Mouse (Mus musculus) heart, embryonic 15.5 days (tissue): ENCODE results near the gene Il16. TPM values are rescaled to one million over a fixed set of nuclear protein-coding genes. Genes with fewer than 3 reads are reported as not detected.
"Not testable (repeated sequence)": the region's sequence is repeated elsewhere in the genome, so short reads cannot be mapped to it uniquely, and the experiment has no call there.

Experiments used
- ATAC-seq: fragments of 200-750 bp; cut with Nextera tagmentation; replicated peaks from 2 replicates; pipeline ENCODE4 v1.8.0; 2017; ENCODE audit warnings: low read depth, moderate TSS enrichment; ENCODE audit not compliant: insufficient number of reproducible peaks, insufficient read depth, low FRiP score
- H3K27ac ChIP-seq: fragments of 300-500 bp; sonication (generic); 2 replicates; pipeline ENCODE4 v1.5.1; 2015; ENCODE audit warnings: mild to moderate bottlenecking, inconsistent platforms
- H3K27me3 ChIP-seq: fragments of 300-500 bp; sonication (generic); 2 replicates; pipeline ENCODE4 v1.6.1; 2015; ENCODE audit warnings: inconsistent platforms
- H3K36me3 ChIP-seq: fragments of 300-500 bp; sonication (generic); 2 replicates; pipeline ENCODE4 v1.6.1; 2015; ENCODE audit warnings: mild to moderate bottlenecking, inconsistent platforms
- H3K4me1 ChIP-seq: fragments of 300-500 bp; sonication (generic); replicated peaks from 2 replicates; pipeline ENCODE4 v1.6.1; 2015; ENCODE audit warnings: inconsistent platforms
- H3K4me2 ChIP-seq: fragments of 300-500 bp; sonication (generic); 2 replicates; pipeline ENCODE4 v1.6.1; 2015; ENCODE audit warnings: inconsistent platforms, mild to moderate bottlenecking, moderate library complexity
- H3K4me3 ChIP-seq: fragments of 300-500 bp; sonication (generic); 2 replicates; pipeline ENCODE4 v1.5.1; 2015; ENCODE audit warnings: mild to moderate bottlenecking, inconsistent platforms
- H3K9ac ChIP-seq: fragments of 300-500 bp; sonication (generic); 2 replicates; pipeline ENCODE4 v1.6.1; 2015; ENCODE audit warnings: mild to moderate bottlenecking, inconsistent platforms
- H3K9me3 ChIP-seq: fragments of 300-500 bp; sonication (generic); replicated peaks from 2 replicates; pipeline ENCODE4 v1.6.1; 2016; ENCODE audit warnings: inconsistent platforms
- WGBS: fragments of 180-500 bp; shearing (Covaris S2); methylation state at CpG from one replicate; pipeline ENCODE4 v1.1.7; 2015; ENCODE audit warnings: mixed read lengths; 5-methylcytosine and 5-hydroxymethylcytosine counted together
- polyA plus RNA-seq: library from polyadenylated mRNA; unstranded; fragments of >200 nt; fragmentation: Nextera tagmentation; extraction: Ambion mirVana; gene quantifications from 2 replicates; pipeline ENCODE4 v1.2.1, GENCODE M21; 2015

The Il16 gene
- polyA plus RNA-seq, 1 experiment from 2014 or later: 4.7 TPM

DNA sequence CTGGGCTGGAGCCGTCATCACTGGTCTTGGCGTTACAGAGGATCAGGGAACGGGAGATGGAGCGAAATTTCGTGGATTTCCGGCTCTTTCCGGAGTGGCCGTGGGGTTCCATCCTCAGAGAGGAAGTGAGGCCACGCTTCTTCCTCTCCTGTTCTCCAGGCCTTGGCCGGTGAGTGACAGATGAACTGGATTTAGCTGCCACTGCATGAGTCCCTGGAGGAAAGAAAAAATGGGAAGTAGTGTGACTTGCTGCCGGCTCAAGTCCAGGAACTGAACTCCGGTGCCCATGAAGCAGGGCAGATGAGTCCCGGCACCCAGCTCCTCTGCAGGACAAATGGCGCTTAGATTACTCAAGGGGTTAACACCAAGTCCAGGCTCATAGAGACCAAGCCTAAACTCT, 23.0 kb downstream of the Il16 start:
- Histone ChIP-seq H3K4me2 (no peak overlapping the region), H3K27me3 (no peaks in the 10 kb centered on the region), H3K27ac (no peak overlapping the region), H3K9ac (no peak overlapping the region), H3K36me3 (no peaks in the 10 kb centered on the region), H3K4me3 (no peak overlapping the region), H3K4me1 (peaks cover 8% of the 10 kb centered on the region), H3K9me3 (no peaks in the 10 kb centered on the region)
- ATAC-seq: no peak
- WGBS: 75% methylated on average over 14 of the region's 14 CpGs

DNA sequence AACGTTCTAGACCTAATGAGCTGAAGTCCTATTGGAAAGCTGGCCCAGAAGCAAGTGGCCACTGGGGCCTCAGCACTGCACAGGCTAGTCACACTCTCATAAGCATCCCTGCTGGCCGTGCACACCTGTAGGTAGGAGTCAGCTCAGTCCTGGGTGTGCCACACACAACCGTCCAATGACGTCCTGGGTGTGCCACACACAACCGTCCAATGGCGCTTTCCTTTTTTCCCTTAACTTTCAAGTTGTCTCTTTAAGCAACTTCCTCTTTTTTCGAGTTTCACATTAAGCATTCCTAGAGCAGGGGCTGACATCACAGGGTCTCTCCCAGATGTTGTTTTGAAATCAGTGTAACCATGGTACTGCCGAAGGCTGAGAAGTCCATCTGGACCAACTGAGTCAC, 25.3 kb downstream of the Il16 start:
- H3K36me3 ChIP-seq: no peaks in the 10 kb centered on the region
- H3K4me3 ChIP-seq: no peak overlapping the region
- ATAC-seq: no peak
- no peak overlapping the region for H3K27ac ChIP-seq
- H3K9me3 ChIP-seq: no peaks in the 10 kb centered on the region
- H3K4me1 ChIP-seq: peaks cover 8% of the 10 kb centered on the region
- no peak overlapping the region for H3K4me2 ChIP-seq
- no peaks in the 10 kb centered on the region for H3K27me3 ChIP-seq
- H3K9ac ChIP-seq: no peak overlapping the region
- WGBS: 65% methylated on average over 8 of the region's 8 CpGs

DNA sequence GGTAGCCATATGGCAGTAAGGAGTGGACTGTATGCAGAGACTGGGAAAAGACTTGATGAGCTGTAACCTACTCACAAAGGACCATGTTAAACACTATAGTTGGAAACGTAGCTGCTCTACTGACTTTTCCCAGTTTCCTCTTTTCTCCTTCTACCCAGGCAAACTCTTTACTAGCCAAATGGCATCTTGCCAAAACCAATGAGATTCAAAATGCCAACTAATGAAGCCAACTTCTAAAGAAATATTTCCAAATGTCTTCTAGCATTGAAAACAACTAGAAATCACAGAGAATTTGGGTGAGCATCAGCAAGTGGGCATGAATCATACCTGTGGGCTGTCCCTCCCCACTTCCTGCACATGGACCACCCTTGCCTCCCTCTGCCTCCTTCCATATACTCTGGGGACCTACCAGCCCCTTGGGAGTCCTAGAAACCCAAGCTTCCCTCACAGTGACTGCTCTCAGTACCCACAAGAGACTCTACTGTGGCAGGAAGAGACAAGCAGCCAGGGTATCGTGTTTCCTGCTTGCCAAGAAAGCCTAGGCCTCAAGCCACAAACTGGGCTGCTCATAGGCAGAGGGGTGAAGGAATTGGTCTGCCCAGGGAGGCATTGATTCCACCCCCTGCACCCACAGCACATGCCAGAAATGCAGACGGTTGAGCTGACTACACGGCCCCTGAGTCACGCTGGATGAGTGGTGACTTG, 28.4 kb downstream of the Il16 start:
- 60% methylated on average over 5 of the region's 5 CpGs for WGBS
- H3K4me2 ChIP-seq: no peak overlapping the region
- no peak overlapping the region for H3K9ac ChIP-seq
- no peak overlapping the region for H3K4me3 ChIP-seq
- ATAC-seq: no peak
- H3K4me1 ChIP-seq: no peaks in the 10 kb centered on the region
- no peaks in the 10 kb centered on the region for H3K36me3 ChIP-seq
- no peak overlapping the region for H3K27ac ChIP-seq
- no peaks in the 10 kb centered on the region for H3K9me3 ChIP-seq
- no peaks in the 10 kb centered on the region for H3K27me3 ChIP-seq

DNA sequence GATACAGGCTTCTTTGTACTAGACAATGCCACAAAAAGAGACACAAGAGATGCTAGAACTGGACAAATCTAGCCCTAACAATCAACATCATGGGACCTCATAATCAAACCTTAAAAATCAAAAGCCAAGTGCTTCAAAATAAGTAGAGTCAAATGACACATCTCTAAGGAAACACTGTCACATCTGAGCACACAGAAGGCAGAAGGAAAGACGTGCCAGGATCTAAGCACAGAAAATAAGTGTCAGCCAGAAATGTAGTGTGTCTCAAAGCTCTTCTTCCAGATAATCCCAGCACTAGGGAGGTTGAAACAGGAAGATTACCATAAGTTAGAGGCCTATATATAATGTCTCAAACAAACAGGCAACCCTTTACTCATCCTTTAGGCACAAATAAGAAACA, 31.9 kb downstream of the Il16 start:
- Histone ChIP-seq H3K36me3 (no peaks in the 10 kb centered on the region), H3K9ac (no peak overlapping the region), H3K27ac (no peak overlapping the region), H3K4me1 (no peaks in the 10 kb centered on the region), H3K4me3 (no peak overlapping the region), H3K9me3 (no peaks in the 10 kb centered on the region), H3K4me2 (no peak overlapping the region), H3K27me3 (no peaks in the 10 kb centered on the region)
- ATAC-seq: no peak
- WGBS: 62% methylated on average over 1 of the region's 1 CpGs

DNA sequence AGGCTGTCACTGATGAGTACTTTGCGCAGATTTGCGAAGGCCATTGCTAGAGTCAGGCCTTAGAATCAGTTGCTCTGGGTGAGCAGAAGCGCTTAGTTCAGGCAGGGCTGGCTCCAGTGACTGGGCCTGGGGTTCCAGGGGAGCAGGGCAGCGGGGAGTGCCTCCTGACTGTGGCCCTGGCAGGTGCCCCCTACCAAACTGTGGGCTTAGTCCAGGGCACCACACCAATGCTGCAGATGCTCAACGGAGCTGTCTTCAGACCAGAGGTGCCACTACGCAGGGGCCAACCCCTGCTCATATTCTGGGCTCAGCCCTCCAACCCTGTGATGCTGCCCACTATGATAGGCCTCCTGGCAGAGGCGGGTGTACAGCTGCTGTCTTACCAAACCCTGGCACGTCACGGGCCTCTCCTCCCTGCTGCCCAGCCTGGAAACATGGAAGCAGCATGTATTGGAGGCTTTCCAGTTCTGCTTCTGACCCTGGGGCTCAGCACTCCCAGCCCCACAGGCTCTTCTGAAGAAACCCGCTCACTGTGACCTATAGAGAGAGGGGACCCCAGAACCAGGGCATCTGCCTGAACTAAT, 33.8 kb downstream of the Il16 start:
- H3K36me3 ChIP-seq, H3K4me3 ChIP-seq, H3K4me1 ChIP-seq, H3K9ac ChIP-seq, ATAC-seq, H3K27ac ChIP-seq, H3K4me2 ChIP-seq, H3K27me3 ChIP-seq, H3K9me3 ChIP-seq: not testable (repeated sequence)
- WGBS: 86% methylated on average over 10 of the region's 10 CpGs

DNA sequence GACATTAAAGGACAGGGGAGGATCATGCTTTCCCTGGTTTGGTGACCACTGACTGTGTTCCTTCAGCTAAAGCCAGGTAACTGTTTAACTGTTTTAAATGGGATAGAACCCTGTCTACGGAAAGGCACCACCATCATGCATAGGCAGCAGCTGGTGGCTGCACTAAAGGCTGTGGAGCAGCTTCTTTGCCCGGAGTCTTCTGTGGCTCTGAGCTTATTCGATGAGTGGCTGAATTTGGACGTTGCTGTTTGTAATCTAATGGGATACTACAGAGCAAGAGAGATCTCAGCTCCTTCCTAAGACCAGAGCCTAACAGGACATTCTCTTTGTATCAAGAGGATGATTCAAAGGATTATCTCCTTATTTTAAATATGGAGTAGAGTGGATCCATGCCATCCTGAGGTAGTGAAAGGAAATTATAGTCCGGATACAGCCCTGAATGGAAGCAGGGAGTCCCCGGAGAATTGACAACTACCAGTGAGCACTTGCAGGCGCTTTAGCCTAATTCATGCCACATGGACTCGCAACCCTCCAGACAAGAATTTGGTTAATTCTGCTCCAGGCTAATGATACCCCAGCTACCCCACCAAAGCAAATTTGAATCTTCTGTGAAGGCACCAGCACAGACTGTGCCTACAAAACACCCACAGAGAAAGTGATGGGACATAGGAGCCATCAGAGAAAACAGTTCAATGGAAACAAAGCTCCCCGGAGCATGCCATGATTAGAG, 42.3 kb downstream of the Il16 start:
- Histone ChIP-seq H3K4me2 (no peak overlapping the region), H3K9me3 (no peaks in the 10 kb centered on the region), H3K36me3 (no peaks in the 10 kb centered on the region), H3K4me1 (no peaks in the 10 kb centered on the region), H3K4me3 (no peak overlapping the region), H3K27me3 (no peaks in the 10 kb centered on the region), H3K9ac (no peak overlapping the region), H3K27ac (no peak overlapping the region)
- 66% methylated on average over 9 of the region's 9 CpGs for WGBS
- ATAC-seq: no peak

DNA sequence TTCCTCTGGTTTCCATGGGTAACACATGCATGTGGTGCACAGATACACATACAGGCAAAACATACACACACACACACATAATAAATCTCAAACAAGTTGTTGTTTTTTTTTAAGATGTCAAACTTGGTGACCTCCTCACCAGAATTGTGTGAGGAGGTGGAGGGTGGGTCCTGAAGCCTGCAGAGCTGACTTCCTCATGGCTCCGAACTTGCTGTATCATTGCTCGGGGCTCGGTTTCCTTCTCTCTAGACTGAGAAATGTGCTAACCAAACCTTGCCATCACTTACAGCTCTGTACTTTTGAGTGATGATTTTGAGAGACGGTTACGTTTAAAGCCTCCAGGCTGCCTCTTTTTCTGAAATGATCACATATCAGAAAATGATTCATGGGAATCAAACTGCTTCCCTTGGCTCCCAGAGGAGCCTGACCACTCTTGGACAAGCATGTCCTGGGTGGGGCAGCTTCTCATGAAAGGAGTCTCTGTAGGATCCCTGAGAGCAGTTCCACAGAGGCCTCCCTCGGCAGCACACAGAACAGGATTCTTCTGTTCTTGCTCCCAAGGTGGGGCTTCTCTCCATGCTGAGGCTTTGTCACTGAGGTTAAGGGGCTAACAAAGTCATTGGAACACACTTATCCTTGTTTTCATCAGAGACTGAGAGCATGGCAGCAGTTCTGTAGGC, 46.3 kb downstream of the Il16 start:
- no peak overlapping the region for H3K9ac ChIP-seq
- H3K27me3 ChIP-seq: no peaks in the 10 kb centered on the region
- no peak for ATAC-seq
- H3K9me3 ChIP-seq: no peaks in the 10 kb centered on the region
- H3K27ac ChIP-seq: no peak overlapping the region
- no peaks in the 10 kb centered on the region for H3K36me3 ChIP-seq
- no peak overlapping the region for H3K4me2 ChIP-seq
- 62% methylated on average over 6 of the region's 6 CpGs for WGBS
- H3K4me1 ChIP-seq: no peaks in the 10 kb centered on the region
- H3K4me3 ChIP-seq: no peak overlapping the region

DNA sequence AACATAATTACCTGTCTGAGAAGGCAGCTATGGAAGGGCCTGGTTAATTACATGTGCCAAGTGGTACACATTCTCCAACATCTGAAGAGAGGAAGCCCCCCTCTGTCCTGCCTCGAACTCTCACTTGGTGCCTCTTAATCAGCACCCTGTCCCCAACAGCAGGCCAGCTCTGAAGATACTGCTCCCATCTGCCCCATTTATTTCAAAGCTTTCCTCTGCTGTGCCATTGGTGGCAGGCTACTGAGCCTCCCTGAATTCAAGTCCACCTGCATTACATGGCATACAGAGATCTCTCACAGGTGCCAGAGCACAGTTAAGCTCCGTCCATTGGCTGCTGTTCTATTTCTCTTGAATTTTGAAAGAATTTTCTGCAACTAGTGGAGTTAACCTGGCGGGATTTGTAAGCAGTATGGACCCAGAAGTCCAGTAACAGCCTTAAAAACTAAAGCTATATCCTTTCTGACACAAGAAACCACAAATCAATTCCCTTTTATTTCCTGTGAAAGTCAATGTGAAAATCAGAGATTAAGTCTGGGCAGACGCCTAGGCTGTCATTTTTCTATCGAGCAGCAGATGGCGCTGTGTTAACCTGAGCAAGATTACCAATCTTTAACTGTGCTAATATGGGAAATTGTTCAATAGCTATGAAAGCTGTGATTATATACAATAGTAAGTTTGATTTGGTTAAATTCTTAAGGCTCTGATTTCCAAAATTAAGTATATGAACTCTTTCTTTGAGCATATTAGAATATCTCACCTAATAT, 49.9 kb downstream of the Il16 start:
- Histone ChIP-seq H3K4me1 (no peaks in the 10 kb centered on the region), H3K9ac (no peak overlapping the region), H3K27ac (no peak overlapping the region), H3K9me3 (no peaks in the 10 kb centered on the region), H3K36me3 (no peaks in the 10 kb centered on the region), H3K4me2 (no peak overlapping the region), H3K27me3 (no peaks in the 10 kb centered on the region), H3K4me3 (no peak overlapping the region)
- ATAC-seq: no peak
- WGBS: 29% methylated on average over 6 of the region's 6 CpGs

DNA sequence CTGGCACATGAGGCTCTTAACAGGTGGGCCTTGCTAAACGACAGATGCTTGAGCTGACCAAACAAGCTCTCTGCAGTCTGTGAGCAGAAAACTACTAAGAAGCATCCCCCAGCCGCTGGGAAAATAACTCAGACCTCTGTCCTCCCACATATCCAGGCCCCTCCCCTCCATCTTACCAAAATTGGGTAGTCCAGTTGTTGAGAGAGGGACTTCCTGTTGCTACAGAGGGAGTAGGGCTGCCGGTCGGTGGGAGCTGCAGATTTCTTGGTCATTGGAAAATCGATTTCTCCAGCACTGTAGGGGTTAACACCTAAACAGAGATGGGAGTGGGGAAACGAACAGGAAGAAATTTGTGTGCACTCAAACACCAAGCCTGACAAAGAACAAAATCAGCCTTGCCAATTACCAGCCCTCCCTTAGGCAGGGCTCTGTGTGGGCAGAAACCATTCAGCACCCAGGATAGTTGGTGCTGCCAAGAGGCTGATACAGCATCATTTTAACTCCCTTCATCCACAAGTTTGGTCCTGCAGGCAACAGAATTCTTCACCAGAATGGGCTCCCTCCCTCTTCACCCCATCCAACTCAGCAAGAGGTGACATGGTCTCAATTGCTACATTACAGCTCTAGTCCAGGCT, 62.8 kb downstream of the Il16 start:
- no peak for ATAC-seq
- Histone ChIP-seq H3K4me3 (no peak overlapping the region), H3K27me3 (no peaks in the 10 kb centered on the region), H3K4me1 (0 out of 2 replicates have a peak, but pooled peaks cover 2% of the 10 kb centered on the region), H3K9me3 (no peaks in the 10 kb centered on the region), H3K4me2 (no peak overlapping the region), H3K9ac (no peak overlapping the region), H3K27ac (no peak overlapping the region), H3K36me3 (no peaks in the 10 kb centered on the region)
- 30% methylated on average over 6 of the region's 6 CpGs for WGBS

DNA sequence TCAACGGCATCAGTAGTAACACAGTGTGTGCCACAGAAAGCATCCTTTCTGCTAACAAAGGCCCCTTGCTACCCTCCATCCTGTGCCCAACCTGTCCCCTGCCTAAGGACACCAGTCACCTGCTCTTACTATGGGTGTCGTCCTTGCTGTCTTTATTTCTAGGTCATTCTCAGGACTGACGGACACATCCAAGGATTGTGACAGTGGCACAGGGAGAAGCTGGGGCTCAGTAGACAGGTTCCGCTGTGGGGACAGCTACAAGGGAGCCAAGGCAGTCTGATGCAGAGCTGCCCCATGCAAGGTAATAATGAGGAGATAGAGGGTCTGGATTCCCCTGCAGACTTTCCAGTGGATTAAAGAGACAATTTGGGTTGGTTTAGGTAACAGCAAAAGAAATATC, 67.0 kb downstream of the Il16 start:
- Histone ChIP-seq H3K36me3 (no peaks in the 10 kb centered on the region), H3K27ac (no peak overlapping the region), H3K9me3 (no peaks in the 10 kb centered on the region), H3K4me2 (no peak overlapping the region), H3K27me3 (no peaks in the 10 kb centered on the region), H3K4me1 (0 out of 2 replicates have a peak, but pooled peaks cover 2% of the 10 kb centered on the region), H3K4me3 (no peak overlapping the region), H3K9ac (no peak overlapping the region)
- 82% methylated on average over 4 of the region's 4 CpGs for WGBS
- no peak for ATAC-seq
